Mouse (Mus musculus) layer of hippocampus, adult 9-10 months (tissue): ENCODE measurements around the gene 2900026A02Rik.

ENCODE experiments used
- DNase-seq: peaks from one replicate; pipeline ENCODE4 v3.0.0; 2022; ENCODE audit warnings: low spot score

2900026A02Rik gene

DNA sequence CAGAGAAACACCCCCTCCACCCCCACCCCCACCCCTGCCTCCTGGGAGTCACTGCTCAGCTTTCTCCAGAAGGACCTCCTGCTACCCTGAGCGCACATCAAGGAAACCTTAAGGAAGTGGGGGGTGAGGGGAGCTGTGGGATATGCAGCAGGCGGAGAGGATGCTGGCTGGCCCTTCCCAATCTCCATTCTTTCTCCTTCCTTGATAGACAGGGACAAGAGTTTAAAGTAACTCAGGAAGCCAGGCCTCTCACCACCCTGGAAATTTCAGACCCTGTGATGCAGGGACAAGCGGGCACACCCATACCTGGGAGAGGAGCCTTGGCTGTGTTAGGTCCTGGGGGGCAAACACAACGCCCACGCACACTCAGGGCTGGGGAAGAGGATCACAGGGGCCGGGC, 10.7 kb downstream of the 2900026A02Rik start:
- DNase-seq, result no peak

DNA sequence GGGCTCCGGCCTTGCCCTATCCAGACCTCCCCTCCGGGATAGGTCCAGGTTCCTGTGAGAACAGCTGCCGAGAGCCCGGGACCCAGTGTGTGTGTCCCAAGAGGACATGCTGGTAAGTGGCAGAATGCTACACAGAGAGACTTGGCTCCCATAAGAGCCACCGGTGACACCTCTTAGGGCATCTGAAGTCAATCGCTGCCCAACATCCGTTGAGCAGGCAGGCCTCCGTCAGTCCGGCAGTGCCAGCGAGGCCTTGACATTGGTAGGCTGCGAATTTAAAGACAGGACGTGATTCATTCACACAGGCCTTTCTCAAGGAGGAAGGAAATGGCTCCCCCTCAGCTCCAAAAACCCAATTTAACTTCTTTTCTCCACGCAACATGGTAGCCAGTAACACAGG, 11.1 kb downstream of the 2900026A02Rik start:
- DNase-seq, result no peak

DNA sequence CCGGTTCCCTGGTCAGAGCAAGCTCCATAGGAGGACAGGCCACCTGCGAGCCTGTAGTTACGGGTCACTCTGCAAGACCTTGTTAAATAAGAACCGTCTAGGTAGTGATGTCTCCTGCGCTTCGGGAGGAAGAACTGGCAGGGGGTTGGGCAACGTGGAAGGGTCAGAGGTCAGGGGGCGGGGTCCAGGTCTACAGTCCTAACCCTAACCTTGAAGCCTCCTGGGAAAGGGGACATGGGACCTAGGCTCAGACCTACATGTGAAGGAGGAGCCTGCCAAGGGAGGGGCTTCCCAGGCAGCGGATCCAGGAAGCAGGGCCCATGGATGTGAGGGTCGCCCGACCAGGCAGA, 11.7 kb downstream of the 2900026A02Rik start:
- no peak for DNase-seq

DNA sequence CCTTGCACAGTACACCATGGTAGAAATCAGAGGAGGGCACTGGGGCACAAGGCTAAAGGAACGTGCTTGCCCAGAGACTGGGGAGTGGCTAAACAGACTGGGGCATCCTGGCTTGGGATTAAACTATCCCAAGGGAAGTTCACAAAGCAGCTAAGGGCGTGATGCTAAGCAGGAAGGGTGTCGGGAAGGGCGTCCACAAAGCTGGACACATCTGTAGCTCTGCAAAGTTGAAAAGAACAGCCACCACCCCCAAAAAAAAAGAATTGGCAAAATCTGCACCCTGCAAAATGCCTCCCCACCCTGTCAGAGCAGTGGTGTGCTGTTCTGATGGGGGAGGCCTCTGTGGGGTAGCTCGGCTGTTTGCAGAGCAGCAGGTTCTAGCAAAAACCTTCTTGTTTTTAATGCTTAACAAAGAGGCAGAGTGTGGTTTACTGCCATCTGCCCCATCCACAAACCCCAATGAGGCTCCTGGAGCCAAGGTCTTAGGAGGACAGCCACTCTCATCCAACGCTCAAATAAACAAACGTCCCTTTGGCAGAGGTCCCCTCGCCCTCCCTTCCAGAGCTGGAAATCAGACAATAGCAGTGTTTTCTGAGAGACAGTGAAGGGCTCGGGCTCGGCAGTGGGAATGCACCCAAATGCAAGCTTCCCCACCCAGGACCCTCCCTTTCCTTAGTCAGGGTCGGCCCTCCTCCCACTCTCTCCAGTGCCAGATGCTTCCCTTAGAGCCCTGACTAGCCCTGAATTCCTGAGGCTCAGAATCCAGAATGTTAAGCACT, 12.2 kb downstream of the 2900026A02Rik start:
- no peak for DNase-seq

DNA sequence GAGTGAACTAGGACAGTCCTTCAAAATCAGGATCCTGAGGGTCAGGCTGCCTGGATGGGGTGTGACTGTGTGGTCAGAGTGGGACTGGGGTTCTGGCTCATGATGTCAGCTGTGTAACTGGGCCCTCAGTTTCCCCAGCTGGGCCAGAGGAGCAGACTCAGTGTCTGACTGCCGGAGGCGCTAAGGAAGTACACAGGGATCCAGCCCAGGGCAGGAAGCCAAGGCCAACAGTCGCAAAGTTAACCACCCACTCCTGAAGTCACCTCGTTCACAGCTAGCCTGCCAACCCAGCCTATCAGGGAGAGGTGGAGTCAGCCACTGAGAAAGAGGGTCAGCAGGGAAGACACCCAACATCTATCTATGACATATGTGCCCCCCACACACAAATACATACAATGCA, 13.0 kb downstream of the 2900026A02Rik start:
- no peak for DNase-seq

DNA sequence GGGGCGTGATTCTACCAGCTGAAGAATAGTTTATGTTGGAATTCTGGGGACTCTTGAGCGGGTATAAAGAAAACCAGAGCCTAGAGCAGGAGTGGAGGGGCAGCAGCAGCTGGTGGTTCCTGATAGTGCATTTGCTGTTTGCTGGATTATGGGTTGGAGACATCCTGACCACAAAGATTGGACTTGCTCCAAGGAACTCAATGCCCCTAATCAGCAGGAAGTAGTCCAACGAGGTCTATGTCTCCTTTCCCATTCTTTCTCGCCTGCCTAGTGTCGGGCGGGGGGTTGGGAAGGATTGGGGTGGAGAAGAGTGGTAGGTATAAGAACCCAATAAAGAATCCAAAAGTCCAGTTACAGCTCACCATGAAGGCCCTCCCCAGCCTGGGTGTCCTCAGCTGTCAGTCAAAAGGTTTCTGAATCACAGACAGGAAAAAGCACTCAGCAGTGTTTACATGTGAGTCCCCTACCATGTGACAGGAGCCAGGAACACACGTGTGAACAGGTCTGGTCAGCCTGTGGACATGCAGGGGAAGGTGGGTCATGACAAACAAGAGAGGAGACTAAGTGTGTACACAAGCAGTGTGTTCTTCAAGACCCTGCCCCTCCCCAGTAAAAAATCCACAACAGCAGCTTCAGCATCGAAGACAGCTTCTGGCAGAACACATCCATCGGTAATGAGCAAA, 14.2 kb downstream of the 2900026A02Rik start:
- DNase-seq, result no peak

DNA sequence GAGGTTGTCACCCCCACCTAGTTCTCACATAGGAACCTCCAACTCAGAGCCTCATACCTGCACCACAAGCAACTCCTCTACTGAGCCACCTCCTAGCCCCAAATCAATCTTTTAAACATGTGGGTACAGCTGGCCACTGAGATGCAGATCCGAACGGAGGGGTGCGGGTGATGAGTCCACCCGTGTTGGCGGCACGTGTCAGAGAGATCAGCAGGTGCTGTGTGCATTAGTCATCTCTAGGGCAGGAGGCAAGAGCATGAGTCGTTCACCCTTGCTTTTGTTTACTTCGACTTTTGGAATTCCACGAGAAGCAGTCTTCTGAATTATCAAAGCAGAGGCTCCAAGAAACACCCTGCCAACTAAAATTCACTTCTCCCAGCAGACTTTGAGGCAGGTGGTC, 16.8 kb downstream of the 2900026A02Rik start:
- no peak for DNase-seq

DNA sequence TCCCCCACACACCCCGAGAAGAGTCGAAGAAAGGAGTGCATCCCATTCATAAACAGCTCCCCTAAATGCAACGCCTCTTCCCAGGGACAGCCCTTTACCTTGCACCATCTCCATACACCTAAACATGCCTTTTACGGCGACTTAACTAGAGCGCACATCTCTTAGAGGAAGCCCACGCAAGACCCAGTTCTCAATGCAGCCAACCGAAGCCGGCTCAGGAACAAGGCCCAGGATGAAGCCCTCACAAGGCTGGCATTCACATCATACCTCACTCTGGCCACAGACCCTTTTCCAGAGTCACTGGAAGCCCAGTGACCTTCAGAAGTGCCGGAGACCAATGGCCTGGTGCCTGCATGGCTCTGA, 21.3 kb downstream of the 2900026A02Rik start:
- DNase-seq, result no peak

DNA sequence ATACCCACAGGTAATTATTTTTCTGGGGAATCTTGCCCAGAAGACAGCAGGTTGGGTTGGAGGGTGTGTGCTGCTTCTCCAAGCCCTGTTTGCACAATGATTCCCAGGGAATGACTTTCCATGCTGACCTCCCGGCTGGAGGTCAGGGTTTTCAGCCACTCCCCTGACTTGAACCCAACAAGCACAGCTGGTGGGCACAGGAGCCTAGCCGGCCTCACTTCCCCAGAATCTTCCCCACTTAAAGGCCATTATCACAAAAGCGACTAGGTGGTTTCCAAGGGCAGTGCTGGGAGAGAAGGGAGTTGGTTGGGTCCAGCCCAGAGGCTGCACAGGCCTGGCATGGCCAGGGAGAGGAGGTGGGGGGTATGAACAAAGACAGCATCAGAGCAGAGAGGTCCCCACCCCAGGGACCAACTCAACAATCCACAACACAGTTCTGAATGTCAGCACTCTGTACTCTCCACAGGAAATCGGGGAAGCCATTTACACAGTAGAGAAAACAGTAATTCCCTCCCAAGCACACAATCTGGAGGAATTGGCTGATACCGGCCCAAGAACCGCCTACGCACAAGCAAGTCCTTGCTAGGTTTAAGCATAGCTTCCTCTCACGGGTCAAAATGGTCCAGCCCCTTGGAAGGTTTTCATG, 21.8 kb downstream of the 2900026A02Rik start:
- DNase-seq, result no peak

DNA sequence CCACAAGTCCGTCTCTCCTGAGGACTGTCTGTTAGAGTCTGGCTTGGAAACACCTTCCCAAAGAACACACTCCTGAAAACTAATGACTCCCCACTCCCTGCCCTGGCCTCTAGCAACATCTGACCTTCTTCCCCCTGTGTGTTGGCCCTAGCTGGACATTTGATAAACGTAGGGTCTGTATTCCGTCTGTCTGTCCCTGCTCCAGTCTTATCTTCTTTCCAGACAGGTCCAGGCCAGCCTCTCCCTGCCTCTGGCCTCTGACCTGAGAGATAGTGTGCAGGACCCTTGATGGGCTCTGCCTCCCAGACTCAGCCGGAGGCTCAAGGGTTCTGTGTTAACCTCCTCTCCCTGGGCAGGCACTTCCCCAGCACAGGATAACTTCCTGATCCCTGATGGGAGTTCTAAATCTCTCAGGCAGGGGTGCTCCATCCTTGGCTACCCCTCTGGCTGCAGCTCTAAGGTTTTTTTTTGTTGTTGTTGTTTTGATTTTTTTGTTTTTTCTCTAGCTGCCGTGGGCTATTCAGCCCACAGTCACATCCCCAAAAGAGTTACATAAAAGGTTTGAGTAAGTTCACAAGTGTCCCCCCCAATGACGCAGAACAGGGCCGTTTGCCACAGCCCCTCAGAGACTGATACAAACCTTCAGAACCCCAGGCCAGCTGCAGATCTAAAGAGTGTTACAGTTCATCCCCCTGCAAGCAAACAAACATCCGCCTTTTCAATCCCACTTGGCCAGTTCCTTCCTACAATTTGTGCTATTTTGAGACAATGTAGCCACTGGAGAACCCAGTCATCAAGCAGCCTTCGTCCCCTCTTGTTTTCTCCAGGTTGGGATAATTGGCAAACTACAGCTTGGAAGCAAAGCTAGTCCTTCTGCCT, 23.9 kb downstream of the 2900026A02Rik start:
- no peak for DNase-seq

DNA sequence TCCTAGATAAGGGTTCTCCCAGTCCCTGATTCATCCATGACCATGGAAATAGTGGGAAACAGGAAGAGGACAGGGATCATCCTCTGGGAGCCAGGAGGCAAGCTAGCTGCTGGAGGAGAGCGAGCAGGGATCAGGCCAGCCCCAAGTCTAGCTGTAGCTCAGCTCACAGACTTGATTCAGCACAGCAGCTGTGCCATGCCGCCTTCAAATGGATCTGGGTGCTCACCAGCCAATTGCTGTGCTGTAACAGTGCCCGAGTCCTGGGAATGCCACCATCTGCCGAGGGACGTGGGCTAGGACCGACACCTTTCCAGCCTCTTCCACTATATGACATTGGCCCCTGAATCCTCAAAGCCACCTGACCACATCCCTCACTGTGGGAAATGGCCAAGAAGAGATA, 25.1 kb downstream of the 2900026A02Rik start:
- DNase-seq, result no peak

DNA sequence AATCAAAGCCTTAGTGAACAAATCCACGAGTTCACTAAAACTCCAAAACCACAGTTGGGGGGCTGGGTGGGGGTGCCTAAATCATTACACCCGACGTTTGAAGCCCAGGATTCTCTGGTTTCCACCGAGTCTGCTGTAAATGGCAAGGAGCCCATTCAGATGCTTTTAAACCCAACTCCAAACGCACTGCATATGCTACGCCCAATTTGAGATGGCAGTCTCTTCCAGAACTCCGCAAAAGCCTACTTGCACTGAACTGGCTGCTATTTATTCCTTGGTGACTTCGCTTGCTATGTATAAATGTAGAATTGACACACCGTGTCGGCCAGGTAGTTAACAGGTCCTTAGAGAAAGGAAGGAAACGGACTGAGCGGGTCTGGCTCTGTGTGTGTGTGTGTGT, 25.6 kb downstream of the 2900026A02Rik start:
- DNase-seq, result no peak

DNA sequence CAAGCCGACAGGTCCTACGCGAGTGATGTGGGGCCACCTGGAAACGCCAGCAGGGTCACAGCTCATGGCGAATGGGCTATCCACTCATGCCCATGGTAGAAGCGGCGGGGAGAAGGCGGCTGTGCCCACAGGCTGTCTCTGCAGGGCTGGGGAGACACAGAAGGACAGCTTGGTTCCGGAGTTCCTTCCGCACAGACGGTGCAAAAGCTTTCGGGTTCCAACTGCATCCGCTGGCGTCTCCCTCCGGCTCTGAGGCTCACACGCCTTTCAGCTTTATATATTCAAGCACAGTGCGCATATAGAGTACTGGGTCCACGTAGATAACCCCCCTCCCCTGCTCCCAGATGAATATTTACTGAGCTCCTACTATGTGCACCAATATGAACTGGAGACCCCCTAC, 27.3 kb downstream of the 2900026A02Rik start:
- no peak for DNase-seq

DNA sequence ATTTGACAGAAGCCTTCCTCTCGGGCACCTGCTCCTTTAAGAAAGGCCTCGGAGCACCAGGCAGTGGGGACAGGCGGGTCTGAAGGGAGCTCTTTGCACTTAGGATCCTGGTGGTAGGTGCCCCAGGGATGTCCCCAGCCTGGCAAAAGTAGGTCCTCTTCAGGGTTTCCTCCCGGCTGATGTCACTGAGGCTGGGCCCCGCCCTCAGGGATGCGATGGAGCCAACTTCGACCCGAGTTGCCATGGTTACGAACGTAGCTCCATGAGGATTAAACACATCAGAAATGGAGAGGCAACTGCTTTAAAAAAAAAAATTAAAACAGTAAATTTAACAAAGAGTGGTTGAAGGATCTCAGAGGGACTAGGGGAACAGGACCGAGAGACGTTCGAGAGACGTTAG, 29.1 kb downstream of the 2900026A02Rik start:
- DNase-seq, result no peak

DNA sequence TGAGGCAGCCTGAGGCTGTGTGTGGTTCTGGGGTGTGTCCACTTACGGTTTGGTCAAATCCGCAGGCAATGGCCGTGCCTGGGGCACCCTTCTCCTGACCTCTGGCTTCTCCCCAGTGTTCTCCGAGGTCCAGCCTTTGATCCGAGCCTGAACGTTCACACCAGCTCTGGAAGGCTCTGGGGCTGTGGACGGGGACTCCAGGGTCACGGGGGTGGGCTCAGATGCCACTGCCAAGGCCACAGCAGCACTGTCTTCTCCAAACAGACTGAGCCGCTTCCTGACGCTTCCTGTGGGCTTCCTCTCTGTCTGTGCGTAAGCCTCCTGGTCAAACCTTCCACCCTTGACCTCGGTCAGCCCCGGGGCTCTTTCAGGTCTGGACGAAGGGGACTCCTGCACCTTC, 30.5 kb downstream of the 2900026A02Rik start:
- DNase-seq, result no peak

DNA sequence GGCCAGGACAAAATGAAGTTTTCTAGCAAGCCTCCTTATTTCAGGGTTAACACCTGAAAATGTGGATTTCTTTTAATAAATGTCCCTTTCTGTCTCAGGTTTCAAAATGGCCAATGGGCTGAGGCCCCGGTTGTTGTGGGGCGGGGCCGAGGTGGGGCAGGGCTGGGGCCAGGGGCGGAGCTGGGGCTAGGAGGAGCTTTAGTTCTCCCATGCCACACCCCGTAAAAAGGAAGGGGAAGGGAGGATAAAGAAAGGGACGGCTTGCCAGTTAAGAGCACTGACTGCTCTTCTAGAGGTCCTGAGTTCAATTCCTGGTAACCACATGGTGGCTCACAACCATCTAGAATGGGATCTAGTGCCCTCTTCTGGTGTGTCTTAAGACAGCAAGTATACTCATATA, 39.6 kb downstream of the 2900026A02Rik start:
- no peak for DNase-seq

DNA sequence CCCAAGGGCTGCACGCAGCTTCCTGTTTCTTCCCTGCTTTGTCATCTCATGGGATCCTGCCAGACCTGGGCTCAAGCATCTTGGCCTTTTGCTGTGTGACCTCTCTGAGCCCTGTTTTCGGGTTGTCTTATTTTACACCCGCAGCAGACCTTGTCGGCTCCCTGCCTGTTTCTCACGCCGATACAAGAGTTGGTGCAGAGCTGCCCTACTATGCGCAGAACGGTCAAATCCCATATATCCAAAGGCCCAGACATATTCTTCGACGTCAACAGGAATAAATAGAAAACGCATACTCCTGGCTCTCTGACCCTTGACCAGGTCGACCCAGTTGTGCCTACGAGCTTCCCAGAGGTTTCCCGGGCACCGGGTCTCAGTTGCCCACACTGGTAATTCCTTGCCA, 40.3 kb downstream of the 2900026A02Rik start:
- DNase-seq, result no peak

DNA sequence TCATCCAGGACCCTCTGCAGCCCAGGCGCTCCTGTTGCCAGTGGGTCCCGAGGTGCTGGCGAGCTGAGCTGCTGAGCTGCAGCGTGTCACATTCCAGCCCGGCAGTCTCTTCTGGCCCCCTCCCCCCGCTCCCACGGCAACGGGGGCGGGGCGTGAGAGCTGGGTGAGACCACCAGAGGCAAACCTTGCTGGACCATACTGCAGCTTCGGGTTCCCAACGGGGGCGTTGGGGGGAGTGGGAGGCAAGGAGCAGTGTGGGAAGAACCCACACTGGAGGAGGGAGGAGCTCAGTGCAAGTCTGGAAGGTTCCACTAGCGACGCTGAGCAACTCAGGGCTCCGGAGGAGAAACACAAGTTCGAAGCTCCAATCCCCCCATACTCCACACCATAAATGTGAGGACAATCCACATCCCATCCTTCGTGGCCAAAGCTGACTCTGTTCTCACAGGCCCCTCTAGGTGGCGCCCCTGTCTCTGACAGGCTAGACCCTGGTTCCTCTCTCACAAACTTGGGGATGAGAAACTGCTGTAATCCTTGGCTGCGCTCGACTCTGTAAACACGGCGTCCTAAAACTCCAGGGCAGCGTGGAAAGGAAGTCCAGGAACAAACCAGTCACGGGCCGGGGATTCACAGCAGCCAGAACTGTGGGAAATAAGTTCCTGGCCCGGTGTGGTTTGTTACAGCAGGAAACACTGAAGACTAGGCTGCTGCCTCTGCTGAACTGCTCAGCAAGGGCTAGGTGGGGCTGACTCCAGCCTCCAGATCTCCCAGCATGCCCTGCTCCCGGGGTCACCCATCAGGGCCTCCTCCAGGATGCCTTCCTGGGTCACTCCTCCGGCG, 41.0 kb downstream of the 2900026A02Rik start:
- peak; percentile 89 for DNase-seq

DNA sequence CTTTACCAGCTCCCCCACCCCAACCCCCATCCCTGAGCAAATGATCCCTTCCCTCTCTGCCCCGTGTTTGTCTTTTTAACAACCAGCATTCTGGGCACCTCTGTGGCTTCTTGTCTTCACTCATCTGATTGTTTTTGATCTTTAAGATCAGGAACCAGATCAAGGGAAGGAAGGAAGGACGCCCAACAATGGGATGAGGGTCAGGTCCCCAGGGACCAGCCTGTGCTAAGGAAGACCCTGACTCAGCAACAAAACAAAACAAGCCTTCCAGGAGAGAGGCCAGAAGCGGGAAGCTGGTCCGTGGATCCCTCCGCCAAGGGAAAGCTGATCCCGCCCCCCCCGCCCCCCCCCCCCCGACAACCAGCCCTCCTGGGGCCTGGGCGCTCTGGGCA, 41.6 kb downstream of the 2900026A02Rik start:
- no peak for DNase-seq

DNA sequence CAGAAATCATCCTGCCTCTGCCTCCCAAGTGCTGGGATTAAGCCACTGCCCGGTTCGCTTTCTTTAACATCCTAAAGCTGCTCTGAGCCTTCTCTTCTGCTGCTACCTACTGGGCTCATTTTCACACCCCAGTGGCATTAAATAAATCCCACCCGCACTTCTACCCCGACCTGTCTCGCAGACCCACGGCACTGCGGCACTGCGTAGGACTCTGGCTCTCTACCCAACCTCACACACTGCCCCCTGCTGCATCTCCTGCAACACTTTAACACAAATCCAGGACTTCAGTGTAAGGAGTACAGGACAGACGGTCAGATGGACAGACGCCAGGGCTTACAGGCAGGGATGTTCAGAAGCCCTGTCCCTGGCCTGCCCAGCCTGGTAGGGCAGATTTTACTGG, 45.1 kb downstream of the 2900026A02Rik start:
- DNase-seq, result no peak

DNA sequence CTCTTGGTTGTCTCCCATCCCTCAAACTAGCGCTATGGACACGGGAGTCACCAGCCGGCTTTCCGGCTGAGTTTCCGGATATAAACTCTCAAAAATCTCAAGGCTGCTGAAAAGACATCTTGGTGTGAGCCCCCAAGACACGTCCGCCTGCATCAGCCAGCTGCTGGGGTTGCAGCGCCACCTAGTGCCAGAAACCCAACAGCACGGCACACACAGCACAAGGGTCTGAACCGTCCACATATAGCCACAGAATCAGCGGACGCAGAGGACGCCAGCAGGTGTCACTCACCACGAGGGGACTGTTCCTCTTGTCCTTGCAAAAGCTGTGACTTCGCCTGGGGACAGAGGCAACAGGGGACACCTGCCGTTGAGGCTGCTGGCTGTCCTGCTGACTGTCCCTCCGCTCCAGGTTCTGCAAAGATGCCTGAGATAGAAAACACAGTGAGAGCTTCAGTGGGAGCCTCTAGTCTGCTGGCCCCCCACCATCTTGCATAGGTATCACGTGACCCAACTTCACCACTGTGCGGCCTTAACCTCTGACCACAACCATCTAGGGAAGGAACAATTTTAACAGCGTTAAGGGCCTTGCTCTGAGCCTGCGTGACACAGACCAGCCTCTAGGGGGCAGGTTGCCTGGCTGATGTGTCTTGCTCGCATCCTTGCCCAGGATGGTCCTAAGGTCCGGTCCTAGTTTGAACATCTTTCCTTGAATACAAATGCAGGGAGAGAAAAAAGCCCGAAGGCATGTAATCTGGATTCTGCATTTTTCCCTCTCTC, 45.9 kb downstream of the 2900026A02Rik start:
- DNase-seq, result no peak
